Mouse (Mus musculus) thymus, postnatal 4 days (tissue): ENCODE results near the gene Prame.
A peak's percentile ranks its signal among the peaks of the same experiment; 100 is the strongest.
"Not testable (repeated sequence)": the region's sequence is repeated elsewhere in the genome, so short reads cannot be mapped to it uniquely, and the experiment has no call there.

Source experiments
- DNase-seq: peaks from one replicate; pipeline ENCODE4 v3.0.0; 2021

Prame gene

DNA sequence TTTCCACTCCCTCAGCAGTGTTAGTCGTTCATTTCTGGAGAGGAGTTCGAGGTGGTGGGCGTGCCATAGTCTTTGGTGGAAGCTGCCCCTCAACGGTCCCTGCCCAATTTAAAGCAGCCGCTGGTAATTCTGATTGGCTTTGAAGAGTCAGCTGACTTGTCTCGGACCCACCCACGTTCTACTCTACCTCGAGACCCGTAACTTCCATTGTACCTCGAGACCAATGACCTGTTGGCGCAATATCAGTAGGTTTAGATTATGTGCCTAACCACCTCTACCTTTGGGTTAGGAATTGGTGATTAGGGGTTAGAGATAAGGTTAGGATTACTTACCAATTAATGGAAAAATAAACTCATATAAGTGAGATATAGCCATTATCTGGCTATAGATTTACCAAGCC lies at the start of gene Prame:
Prame (minus strand) TSS at position 101 of the 400 bp plus-strand sequence.
- DNase-seq: no peak

DNA sequence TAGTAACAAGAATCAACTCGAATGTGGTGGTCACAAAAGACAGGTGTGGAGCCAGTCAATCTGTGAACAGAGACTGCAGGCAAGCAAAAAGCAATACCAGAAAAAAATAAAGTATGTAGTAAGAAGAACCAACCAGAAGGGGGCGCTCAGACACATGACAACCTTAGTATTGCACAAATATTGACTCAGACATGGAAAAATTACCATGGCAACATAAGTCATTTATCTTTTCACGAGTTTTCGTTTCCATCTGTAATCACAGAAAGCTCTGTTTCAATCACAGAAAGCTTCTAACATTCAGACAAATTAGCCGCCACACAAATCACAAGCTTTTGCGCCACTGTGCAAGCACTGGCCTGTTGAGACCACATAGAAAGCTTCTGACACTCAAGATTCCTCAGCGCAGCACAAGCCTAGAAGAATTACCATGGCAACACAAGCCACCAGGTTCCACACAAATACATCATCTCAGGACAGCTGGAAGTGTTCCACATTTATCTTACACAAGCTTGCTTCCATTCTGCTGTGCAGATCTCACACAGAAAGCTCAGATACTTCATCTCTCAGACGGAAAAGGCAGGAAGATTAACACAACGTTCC lies 24.8 kb upstream of the Prame start:
- DNase-seq: peak; percentile 21

DNA sequence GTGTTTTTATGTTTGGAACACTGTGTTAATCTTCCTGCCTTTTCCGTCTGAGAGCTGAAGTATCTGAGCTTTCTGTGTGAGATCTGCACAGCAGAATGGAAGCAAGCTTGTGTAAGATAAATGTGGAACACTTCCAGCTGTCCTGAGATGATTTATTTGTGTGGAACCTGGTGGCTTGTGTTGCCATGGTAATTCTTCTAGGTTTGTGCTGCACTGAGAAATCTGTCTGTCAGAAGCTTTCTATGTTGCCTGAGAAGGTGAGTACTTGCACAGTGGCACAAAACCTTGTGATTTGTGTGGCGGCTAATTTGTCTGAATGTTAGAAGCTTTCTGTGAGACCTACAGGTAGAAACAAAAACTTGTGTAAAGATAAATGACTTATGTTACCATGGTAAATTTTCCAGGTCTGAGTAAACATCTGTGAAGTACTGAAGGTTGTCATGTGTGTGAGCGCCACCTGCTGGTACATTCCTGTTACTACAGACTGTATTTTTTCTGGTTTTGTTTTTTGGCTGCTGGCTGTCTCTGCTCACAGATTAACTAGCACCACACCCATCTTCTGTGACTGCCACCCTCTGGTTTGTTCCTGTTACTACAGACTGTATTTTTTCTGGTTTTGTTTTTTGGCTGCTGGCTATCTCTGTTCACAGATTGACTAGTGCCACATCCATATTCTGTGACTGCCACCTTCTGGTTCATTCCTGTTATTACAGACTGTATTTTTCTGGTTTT lies 26.0 kb downstream of the Prame start:
- peak; percentile 44 for DNase-seq

DNA sequence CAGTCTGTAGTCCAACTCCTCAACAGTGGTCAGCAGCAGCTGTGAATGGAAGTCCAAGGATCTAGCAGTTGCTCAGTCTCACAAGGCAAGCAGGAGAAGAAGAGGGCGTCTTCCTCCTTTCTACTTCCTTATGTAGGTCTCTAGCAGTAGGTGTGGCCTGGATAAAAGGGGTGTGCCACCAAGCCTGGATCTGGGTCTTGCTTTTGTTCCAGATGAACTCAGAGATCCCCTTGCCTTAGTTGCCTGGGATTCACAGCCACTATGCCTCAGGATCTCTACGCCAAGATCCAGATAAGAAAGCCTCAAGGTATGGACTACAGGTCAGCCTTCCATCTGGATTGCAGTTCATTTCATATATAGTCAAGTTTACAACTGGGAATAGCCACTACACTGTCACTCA lies 28.8 kb downstream of the Prame start, which contains the start of gene Nxf7:
Nxf7 (minus strand) TSS at position 101 of the 400 bp plus-strand sequence.
- DNase-seq: no peak

DNA sequence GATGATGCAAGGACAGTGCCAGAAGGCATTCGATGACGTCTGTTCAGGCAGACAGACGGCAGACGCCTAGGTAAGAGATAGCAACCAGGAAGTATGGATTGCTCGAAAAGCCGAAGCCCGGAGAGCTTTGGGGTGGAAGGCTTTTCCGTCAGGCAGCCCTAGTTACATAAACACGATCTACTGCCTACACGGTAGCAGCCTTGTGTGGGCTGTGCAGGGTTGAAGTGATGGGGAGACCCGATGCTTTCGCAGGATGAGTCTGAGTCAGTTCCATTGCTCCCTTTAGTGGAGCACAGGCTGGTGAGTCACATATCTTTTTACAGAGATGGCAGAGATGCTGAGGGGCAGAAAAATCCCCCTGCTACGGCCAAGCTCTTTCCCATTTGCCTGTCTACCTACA lies 29.4 kb downstream of the Prame start:
- no peak for DNase-seq

DNA sequence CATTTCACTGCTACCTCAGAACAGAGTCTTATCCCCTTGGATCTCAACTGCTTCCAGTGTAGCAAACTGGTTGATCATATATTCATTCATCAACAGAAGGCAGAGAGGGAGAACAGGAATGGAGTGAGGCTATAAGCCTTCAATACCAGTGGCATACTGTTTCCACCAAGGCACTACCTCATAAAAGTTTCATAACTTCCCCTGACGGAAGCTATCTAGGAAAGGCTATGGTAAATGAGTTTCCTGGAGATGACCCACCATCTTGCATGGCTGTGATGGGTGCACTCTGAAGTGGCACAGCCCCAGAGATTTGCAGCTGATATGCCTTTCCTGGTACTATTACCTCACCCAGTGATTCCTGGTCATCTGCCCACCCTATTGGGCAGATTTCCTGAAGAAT lies 51.1 kb downstream of the Prame start:
- DNase-seq: no peak

DNA sequence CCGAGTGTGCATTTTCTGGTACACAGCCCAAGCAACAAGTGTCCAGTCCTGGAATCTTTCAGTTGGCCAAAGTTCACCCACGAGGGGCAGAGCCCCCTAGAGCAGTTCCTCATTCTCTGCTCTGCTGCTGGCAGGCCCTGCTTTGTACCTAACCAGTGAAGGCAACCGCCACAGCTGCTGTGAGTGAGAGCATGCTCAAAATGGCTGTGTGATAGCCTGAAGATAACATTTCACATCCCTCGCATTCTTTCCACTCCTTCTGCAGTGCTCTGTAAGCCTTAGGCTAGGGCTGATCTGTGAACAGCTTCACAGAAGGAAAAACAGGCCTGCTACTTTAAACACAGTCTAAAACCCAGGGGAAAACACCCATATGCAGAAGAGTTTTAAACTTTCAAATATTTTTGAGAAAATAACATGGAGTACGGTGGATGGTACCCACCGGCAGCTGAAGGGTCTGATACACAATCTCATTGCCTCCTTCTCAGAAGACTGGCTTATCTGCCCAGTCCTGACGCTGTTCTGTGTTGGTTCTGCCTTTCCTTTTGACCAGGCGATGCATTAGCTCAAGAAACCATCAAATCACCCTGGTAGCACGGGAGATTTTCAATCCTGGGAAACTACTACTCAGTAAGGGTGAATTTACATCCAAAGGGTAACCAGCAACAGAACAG lies 52.4 kb downstream of the Prame start:
- not testable (repeated sequence) for DNase-seq

DNA sequence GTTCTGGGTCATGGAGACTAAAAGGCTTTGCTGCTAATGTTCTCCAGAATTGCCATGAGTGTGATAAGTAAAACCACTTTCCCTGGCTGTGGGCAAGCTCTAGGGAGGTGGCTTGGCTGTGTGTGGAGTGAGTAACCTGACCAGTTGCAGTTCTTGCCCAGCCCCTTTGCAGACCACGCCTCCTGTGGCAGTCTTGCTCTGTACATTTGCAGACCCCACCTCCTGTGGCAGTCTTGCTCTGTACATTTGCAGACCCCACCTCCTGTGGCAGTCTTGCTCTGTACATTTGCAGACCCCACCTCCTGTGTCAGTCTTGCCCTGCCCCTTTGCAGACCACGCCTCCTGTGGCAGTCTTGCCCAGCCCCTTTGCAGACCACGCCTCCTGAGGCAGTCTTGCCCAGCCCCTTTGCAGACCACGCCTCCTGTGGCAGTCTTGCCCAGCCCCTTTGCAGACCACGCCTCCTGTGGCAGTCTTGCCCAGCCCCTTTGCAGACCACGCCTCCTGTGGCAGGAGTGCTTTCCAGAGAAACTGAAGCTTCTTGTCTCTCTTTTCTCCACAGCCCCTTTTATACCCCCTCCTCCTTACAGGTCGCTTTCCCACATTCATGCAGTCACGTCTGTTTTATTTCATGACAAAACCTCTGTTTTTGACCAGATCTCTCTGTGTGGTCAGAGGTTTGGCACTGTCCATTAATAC lies 53.1 kb downstream of the Prame start:
- peak; percentile 12 for DNase-seq

DNA sequence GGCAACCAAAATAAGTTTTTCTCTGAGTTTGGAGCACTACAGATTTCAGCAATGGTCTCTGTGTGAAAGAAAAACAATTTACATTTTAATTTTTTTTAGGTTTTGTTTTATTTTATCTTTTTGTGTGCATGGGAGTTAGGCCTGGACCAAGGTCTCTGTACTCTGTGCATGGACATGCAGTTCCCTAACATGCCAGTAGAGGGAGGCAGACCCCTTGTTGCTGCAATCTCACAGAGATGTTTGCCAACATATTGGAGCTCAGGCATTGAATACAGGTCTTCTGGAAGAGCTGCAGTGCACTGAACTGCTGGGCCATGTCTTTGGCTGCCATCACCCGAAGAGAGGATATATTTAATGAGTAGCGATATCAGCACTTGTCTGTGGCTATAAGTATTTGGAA lies 58.0 kb downstream of the Prame start:
- peak; percentile 73 for DNase-seq

DNA sequence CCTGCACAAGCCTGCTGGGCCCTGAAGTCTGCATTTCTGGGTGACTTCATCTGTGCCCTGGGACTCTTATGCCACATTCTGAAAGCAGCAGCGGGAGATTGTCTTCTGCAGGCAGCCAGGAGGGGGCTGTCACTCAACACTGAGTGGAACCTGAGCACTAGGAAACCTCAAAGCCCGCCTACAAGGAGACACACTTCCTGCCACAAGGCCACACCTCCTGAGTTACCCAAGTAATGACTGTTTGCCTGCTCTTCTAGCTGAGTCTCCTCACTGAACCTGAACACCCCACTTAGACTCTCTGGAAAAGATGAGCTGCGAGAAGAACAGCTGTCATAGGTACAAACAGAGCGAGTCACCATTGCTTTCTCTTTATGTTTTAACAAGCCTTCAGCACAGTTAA lies 62.6 kb downstream of the Prame start:
- peak; percentile 25 for DNase-seq
